Mouse (Mus musculus): Measurements from ENCODE around the gene Bpnt1. TPM values are rescaled to one million over a fixed set of nuclear protein-coding genes. Genes with fewer than 3 reads are reported as not detected.

Gene Bpnt1
- polyA plus RNA-seq (2012; rRNA removed): 78.2 and 104 TPM in 2 replicates

DNA sequence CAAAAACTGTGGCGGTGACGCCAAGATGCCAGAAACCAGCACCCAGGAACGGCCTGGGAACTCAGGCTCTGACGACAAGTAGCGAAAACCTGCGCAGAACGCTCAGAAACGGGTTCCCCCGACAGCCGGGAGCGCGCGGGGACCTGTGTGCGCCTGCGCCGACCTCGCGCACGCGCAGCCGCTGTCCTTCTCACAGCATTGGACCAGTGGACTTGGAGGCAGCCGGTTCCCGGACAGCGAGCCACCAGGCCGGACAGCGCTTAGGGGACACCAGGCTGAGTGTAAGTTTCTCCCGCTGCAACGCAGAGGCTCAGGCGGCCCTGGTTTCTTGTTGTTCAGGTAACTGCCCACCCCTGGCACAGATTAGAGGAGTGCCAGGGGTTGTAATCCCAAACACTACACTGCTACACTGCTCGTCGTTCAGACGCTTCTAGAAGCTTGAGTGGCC is at the start of gene Bpnt1:
Gene Bpnt1 (plus strand): TSS at position 167 of the 448 bp plus-strand sequence.

DNA sequence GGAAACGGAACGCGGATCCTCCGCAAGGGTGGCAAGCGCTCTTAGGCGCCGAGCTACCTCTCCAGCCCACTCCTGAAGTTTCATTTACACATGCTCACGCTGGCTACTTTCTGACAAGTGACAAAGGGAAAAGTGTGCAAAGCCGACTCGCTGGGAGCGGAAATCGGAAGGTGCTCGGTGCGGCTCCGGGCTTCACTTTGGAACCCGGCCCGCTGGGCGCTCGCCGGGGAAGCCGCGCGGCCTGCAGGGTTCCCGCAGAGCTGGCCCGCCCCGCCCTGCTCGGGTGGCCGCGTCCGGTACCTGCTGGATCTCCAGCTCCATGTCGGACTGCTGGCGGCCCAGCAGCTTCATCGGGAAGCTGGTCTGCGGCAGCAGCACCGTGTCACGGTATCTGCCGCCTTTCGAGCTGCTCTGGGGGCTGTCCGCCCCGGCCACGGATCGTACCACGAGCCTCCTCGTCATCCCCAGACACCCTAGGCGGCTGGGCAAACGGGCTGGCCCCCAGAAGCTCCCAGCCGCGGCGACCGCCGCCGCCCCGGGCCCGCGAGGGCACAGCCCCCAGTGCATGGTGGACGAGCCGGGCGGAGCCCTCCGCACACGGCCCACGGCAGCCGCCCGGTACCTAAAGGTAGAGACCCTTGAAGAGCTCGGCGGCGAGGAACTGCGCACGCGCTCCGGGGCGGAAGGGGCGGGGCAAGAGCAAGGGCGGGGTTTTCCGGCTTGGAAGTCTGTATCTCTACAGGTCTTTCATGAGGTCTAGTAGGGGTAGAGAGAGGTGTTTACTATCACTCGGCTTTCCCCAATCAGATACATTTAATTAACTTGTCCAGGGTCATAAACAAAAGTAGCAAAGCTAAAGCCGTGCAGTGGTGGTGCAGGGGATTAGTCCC is 3.0 kb upstream of the Bpnt1 start, which contains the start of gene Iars2:
Gene Iars2 (minus strand): TSS at position 676 of the 890 bp plus-strand sequence.

DNA sequence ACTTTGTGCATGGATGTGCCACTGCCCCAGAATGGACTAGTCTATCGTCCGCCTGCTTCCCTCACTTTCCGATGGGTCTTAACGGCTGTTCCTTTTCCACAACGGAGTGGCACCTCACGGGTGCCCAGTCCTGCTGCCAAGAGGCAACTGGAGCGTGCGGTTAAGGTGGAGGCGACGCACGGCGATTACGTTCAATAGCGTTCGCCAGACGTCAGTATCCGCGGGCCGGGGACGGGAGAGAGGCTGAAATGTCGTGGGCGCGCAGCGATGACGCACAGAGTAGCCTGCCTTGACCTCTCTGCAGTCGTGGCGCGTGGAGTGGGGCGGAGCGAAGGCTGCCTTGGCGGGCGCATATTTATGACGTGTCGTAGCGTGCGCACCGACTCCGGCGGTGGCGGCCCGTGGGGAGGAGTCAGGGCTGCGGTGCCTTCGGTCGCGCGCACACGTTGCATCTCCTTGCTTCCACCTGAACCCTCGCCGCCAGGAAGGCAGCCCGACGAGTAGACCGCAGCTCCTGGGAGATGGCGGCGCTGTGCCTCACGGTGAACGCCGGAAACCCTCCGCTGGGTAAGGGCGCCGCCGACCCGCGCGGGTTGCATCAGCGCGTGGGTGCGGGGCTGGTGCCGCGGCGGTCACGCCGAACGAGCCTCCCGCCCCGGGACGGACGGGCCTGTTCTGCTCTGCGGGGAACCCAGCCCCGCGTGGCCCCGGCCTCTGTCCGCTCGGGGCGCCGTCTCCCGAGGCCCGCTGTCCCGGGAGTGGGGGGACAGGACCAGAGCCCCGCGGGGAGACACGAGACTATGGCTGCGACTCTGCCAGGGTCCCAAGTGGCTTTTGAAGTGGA is 30.9 kb downstream of the Bpnt1 start, which contains the start of gene Eprs:
Gene Eprs (plus strand): TSS at position 368 of the 844 bp plus-strand sequence.

Other genes starting within 250 kb of the Bpnt1 start
- 19.4 and 19.7 TPM in 2 replicates for gene Rab3gap2, start 128.0 kb upstream of the Bpnt1 start, polyA plus RNA-seq (2012; rRNA removed)
- 35.3 and 37.2 TPM in 2 replicates for gene Iars2, start 2.8 kb upstream of the Bpnt1 start, polyA plus RNA-seq (2012; rRNA removed)
- gene Eprs, start 30.9 kb downstream of the Bpnt1 start, polyA plus RNA-seq (2012; rRNA removed): 5.5 and 6.8 TPM in 2 replicates
- 6.5 and 15.3 TPM in 2 replicates for gene Slc30a10, start 122.7 kb downstream of the Bpnt1 start, polyA plus RNA-seq (2012; rRNA removed)

Measured in colon, adult 2 months (tissue).